Mouse (Mus musculus) bone marrow macrophage, adult 2 months (primary cell): ENCODE results near the gene C1rl.

ENCODE experiments used
- CTCF ChIP-seq: IDR thresholded peaks from 2 replicates; pipeline ENCODE4 v1.5.1; 2012; ENCODE audit warnings: low read depth, mild to moderate bottlenecking, low read length, moderate library complexity
- POLR2A ChIP-seq: IDR thresholded peaks from 2 replicates; pipeline ENCODE4 v1.6.1; 2012; ENCODE audit warnings: mild to moderate bottlenecking, low read depth, low read length, borderline replicate concordance

DNA sequence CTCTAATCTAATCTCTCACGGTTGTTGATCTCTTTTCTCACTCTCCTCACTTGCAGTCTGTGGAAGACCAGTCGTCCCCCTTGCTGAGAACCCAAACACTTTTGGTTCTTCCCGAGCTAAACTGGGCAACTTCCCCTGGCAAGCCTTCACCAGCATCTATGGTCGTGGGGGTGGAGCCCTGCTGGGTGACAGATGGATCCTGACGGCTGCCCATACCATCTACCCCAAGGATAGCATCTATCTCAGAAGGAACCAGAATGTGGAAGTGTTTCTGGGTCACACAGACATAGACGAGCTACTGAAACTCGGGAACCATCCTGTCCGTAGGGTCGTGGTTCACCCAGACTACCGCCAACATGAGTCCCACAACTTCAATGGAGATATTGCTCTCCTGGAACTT lies 15.4 kb downstream of the C1rl start:
- TF ChIP-seq CTCF (no peak), POLR2A (no peak)
